Mouse (Mus musculus): ENCODE results near the gene Trim41. TPM values are rescaled to one million over a fixed set of nuclear protein-coding genes. Genes with fewer than 3 reads are reported as not detected.
"Not testable (repeated sequence)": the region's sequence is repeated elsewhere in the genome, so short reads cannot be mapped to it uniquely, and the experiment has no call there.

The Trim41 gene
- total RNA-seq, 2 experiments from 2014 or later: 12.6 to 72.7 TPM

DNA sequence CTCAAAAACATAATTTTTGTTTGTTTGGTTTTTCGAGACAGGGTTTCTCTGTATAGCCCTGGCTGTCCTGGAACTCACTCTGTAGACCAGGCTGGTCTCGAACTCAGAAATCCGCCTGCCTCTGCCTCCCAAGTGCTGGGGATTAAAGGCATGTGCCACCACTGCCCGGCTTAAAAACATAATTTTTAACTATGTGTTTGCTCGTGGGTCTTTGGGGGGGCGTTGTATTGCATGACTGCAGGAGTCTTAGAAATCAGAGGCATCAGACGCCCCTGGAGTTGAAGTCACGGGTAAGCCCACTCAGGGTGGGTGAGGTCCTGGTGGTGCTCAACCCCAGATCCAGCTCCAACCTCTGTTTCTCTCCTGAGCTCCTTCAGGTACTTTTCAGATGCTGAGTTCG lies 25.3 kb downstream of the Trim41 start:
- ATAC-seq (replicated peaks; ENCODE audit: poor library complexity): not testable (repeated sequence)

- no peak for ATAC-seq (replicated peaks; ENCODE audit: poor library complexity)
Observed at GRCm38 (mm10) chr11:48790946-48791345, 26.2 kb downstream of the Trim41 start.

GRCm38 (mm10) chr11:48789973-48790823 lies 27.0 kb downstream of the Trim41 start:
- ATAC-seq (replicated peaks; ENCODE audit: poor library complexity): peak; percentile 76

DNA sequence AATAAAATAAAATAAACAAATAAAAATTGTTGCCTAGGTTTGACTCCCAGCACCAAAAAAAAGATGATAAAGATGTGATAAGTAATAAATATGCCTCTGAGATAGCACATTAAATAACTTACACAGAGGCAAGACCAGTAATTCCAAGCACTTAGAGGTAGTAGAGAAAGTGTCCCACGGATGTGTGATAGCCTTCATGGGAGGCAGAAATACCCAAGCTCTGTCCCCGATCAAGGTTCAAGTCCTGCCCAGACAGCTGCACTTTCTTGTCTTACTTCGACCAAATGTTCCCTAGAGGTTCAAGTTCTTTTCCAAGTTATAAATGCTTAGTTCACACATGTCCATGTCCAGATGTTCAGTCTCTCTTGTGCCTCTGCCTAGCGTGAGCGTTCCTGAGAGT lies 27.9 kb downstream of the Trim41 start:
- ATAC-seq (replicated peaks; ENCODE audit: poor library complexity): no peak

DNA sequence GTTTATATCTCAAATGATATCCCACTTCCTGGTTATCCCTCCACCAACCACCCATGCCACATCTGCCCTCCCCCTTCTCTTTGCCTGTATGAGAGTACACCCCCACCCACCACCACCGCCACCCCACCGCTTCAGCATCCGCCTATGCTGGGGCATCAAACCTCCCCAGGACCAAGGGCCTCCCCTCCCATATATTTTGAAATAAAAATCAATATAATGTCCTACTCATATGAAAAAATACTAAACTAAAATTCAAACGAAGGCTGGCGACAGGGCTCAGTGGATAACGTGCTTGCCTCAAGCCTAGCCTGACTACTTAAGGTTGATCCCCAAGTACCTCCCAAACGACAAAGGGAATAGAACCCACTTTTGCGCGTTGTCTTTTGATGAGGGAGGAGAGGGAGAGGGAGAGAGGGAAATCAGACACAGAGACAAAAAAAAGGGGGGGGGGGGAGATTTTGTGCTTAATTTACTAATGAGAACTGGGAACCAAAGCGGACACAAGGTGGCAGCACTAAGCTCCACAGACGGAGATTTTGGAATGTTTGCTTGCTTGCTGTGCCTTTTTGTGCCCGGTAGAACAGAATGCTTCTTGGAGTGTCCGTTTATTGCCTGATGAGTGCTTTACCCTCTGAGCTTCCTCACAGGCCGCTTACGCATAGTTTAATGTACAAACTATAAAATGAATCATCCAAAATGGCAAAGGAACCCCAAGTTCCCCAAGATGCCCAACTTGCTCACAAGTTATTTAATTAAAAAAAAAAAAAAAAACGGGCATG lies 28.7 kb downstream of the Trim41 start:
- ATAC-seq (replicated peaks; ENCODE audit: poor library complexity): peak; percentile 61

- ATAC-seq (replicated peaks; ENCODE audit: poor library complexity): peak; percentile 92
Observed at GRCm38 (mm10) chr11:48787455-48788211, 29.5 kb downstream of the Trim41 start.

DNA sequence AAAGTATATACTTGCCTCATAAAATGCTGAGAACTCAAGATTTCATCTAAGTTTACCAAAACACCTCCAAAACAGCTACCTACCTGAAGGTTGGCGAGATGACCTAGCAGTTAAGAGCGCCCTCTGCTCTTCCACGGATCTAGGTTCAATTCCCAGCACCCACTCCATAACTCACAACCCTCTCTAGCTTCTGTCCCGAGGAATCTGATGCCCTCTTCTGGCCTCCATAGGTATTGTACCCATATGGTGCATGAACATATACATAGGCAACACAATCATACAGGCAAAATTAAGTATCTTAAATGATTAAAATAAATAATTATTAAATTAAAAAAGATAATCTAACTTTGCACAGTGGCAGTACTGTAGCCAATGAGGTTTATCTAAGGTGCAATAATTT lies 34.9 kb downstream of the Trim41 start:
- ATAC-seq (replicated peaks; ENCODE audit: poor library complexity): peak; percentile 53

- peak; percentile 72 for ATAC-seq (replicated peaks; ENCODE audit: poor library complexity)
Observed at GRCm38 (mm10) chr11:48779450-48779849, 37.7 kb downstream of the Trim41 start.

- ATAC-seq (replicated peaks; ENCODE audit: poor library complexity): no peak
Observed at GRCm38 (mm10) chr11:48777303-48777702, 39.9 kb downstream of the Trim41 start.

DNA sequence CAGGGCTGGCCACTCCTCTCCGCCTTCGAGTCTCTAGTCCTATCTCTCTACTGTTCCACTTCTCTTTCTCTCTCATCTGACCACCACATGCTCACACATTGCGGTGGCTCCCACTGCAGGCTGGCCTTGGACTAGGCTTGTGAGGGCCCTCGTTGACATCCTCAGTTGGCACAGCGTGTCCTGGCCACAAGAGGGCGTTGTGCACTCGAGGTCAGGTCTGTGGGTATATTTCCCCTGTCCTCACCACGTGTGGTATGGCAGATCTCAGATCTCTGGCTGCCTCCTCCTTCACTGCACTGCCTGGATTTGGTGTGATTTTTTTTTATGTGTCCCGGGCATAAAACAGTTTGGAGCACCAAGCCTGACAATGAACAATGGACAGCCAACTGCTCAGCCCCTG lies 40.5 kb downstream of the Trim41 start:
- peak; percentile 65 for ATAC-seq (replicated peaks; ENCODE audit: poor library complexity)

GRCm38 (mm10) chr11:48775483-48775882 lies 41.7 kb downstream of the Trim41 start:
- peak; percentile 32 for ATAC-seq (replicated peaks; ENCODE audit: poor library complexity)

GRCm38 (mm10) chr11:48774443-48775298 lies 42.5 kb downstream of the Trim41 start:
- peak; percentile 57 for ATAC-seq (replicated peaks; ENCODE audit: poor library complexity)

DNA sequence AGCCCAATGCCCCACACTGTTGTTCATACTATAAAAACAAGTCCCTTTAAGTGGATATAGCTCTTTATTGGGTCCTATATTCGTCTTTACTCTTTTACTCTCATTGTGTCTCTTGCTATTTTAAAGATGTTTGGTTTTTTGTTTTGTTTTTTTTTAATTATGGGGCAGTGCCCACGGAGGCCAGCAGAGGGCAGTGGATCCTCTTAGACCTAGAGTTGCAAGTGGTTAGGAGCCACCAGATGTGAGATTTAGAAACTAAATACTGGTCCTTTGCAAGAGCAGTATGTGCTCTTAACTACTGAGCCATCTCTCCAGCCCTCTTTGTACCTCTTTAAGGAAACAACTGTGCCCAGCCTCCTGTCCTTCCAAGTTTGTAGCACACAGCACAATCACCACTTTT lies 45.5 kb downstream of the Trim41 start:
- peak; percentile 75 for ATAC-seq (replicated peaks; ENCODE audit: poor library complexity)

- no peak for ATAC-seq (replicated peaks; ENCODE audit: poor library complexity)
Observed at GRCm38 (mm10) chr11:48767195-48767876, 49.8 kb downstream of the Trim41 start.

- ATAC-seq (replicated peaks; ENCODE audit: poor library complexity): no peak
Observed at GRCm38 (mm10) chr11:48764119-48764518, 53.0 kb downstream of the Trim41 start.

GRCm38 (mm10) chr11:48759021-48759420 lies 58.1 kb downstream of the Trim41 start:
- ATAC-seq (replicated peaks; ENCODE audit: poor library complexity): no peak

Measured in megakaryocyte progenitor cell, adult 5-6 weeks (primary cell).